Mouse (Mus musculus) duodenum, adult 2 months (tissue): Measurements from ENCODE around the gene Slc35f5. TPM values are rescaled to one million over a fixed set of nuclear protein-coding genes. Genes with fewer than 3 reads are reported as not detected.

ENCODE experiments used
- polyA plus RNA-seq: library from polyadenylated mRNA; depleted of rRNA; stranded (reverse); fragments of >200 nt; gene quantifications from 2 replicates; pipeline ENCODE4 v1.2.3, GENCODE M21; 2012; ENCODE audit warnings: low replicate concordance; rRNA removed

Slc35f5 gene
- polyA plus RNA-seq, result 13.2 and 26.3 TPM in 2 replicates

DNA sequence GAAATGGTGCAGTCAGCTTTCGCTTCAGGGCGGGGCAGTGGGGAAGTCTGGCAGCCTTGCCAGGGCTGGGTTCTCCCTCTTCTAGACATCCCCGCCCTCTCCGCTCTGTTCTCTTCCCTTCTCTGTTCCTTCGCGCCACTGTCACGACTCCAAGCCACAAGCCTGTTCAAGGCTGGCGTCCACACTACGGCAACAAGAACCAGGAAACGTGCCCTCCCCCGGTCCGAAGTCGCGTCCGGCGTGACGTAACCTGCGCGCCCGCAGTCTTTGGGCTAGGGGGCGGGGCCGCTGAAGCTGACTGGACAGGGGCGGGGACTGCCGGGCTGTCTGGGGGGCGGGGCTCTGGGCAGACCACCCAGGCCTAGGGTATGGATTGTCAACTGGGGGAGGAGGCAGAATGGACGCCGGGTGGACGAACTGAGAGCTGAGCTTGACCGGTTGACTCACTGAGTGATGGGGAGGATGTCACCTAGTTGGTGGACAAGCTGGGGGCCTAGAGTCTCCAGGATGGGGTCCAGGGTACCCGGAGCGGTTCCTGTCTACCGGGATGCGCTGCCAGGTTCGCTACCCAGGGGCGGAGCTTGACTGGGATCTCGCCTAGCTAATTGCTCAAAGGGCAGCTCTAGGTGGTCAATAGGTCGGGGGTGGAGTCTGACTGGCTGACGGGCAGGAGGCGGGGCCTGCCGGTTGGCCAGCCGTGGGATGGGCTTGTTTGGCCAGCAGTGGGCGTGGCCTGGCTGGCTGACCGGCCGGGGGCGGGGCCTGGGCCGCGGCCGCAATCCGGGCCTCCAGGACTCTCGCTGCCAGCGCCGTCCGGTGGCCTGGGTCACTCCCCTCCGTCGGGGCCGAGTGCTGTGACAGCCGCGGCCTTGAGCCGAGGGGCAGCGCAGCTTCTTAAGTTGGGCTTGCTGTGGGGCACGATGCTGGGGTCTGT is at the start of gene Slc35f5:
Slc35f5 (plus strand) TSS at position 337 of the 934 bp plus-strand sequence.

Other genes starting within 250 kb of the Slc35f5 start
- gene Actr3, start 124.9 kb upstream of the Slc35f5 start, polyA plus RNA-seq, result 27.9 and 31.0 TPM in 2 replicates
- 16.6 and 29.0 TPM in 2 replicates for gene Gpr39, start 116.4 kb downstream of the Slc35f5 start, polyA plus RNA-seq